Mouse (Mus musculus): Measurements from ENCODE around the gene Mpv17l2. TPM values are rescaled to one million over a fixed set of nuclear protein-coding genes. Genes with fewer than 3 reads are reported as not detected.

Mpv17l2 gene
- total RNA-seq, 2 experiments from 2014 or later = 36.3 to 36.5 TPM

DNA sequence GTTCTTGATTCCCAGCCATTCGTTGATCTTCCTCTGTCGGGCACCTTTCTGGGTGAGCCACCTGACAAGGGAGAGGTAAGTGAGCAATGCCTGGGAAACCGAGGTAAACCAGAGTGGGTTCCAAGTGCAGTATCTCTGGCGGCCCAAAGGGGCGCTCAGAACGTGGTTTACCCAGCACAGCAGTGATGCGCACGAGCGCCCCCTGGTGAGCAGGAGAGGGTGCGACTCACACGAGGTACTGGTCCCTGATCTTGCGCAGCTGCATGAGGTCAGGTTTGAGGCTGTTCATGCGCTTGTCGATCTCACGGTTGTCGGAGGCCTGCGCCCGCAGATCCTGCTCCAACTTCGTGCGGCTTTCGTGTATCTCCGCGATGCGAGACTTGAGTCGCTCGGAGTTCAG, 8.6 kb upstream of the Mpv17l2 start:
- intact Hi-C loops (cut with DNase I) = loop anchor here (5.0 kb wide), 1 partner anchor 73 kb away; no protein-coding TSS in a partner anchor
- peak; percentile 98 for DNase-seq (ENCODE audit: low spot score in 2 of 2)

DNA sequence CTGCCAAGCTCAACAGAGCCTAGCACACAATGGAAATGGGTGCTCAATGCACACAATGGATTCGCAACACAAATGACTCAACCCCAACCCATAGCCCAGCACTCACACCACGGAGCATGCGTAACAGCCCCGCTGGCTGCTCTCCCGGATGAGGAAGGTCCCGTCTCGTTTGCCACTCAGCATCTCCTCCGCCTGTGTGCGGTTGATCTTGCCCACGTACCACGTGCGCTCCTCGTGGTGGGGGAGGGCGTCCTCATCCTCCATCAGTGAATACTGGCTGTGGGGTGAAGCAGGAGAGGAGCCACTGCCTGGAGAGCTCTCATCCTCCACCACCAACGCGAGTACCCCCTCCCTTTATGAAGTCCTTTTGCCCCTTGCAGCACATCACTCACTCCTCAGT, 8.2 kb upstream of the Mpv17l2 start:
- intact Hi-C loops (cut with DNase I) = loop anchor here (5.0 kb wide), 1 partner anchor 73 kb away; no protein-coding TSS in a partner anchor
- DNase-seq (ENCODE audit: low spot score in 2 of 2) = no peak

DNA sequence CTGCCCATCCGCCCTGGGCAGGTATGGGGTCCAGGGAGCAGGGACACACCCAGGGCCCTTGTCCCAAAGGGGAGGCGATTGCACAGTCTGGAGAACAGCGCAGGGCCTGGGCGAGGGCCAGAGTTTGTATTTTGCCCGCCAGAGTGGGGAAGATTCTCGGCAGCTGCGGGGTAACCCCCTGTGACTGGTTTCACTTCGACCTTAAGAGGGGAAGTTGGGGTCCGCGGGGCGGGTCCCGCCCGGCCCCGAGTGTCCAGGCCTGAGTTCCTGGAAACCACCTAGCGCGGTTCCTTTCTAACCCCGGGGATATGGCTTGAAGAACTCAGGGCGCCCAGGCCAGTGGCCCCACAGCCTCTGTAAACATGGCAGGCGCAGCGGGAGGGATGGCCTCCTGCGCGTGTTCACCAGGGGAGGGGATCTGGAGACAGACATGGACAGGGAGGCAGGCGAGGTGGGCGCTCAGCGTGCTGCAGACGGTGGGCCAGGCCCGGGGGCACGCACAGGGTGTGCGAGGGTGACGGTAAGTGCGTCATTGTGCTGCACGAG, 7.6 kb upstream of the Mpv17l2 start:
- DNase-seq (ENCODE audit: low spot score in 2 of 2) = peak in 1 of 2 experiments; percentile 52
- intact Hi-C loops (cut with DNase I) = loop anchor here (5.0 kb wide), 1 partner anchor 74 kb away; no protein-coding TSS in a partner anchor

DNA sequence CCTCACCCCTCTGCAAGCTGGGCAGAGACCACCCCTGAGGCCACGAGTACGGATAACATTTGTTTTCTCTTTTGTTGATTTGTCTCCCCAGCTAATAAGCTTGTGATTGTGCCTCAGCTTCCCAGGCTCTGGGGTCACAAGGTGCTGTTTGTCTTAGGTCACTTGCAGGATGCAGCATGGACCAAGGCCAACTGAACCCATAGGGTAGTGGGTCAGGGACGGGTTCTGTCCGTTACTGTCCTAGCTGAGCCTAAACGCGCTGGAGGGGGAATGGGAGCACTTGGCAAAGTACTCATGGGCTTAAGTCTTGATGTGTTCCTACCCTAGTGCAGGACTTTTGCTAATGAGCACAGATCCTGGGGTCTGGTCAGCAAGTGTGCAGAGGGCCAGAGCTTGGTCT, 6.8 kb upstream of the Mpv17l2 start:
- DNase-seq (ENCODE audit: low spot score in 2 of 2) = no peak
- intact Hi-C loops (cut with DNase I) = loop anchor here (5.0 kb wide), 1 partner anchor 75 kb away; no protein-coding TSS in a partner anchor

DNA sequence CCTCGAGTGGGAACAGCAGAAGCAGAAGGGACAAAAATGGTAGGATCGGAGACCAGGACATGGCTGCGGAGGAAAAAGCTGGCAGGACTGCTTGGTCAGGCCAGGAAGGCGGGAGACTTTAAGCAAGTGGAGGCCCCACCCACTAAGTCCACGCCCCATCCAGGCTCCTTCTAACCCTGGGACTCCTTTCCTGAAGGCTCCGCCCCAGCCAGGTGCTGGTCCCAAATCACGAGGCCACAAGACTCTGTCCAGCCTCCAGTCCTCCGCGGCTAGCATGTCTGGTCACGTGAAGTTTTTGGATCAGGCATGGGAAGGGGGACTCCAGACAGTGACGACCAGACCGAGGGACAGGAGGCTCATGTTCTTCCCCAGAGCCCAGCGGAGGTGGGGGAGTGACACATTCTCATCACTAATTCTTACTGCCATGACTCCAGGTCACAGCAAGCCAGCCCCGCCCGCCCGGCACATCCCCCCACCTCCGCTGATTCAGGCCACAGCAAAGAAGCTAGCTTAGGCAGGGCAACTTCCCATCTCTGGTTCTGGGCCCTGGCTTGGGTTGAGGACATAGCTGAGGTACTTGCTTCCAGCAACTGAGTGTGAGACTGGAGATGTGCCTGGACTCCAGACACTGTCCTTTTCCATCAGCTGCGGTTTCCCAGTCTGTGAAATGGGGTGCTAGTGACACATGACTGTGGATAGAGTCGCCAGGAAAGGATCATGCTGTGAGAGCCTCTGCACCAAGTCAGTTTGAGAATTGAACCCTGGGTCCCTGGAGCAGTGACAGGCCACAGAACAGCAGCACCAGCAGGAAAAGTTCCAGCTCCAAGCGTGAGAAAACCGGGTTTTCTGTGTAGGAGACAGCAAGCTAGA, 6.1 kb upstream of the Mpv17l2 start:
- intact Hi-C loops (cut with DNase I) = loop anchor here (5.0 kb wide), 1 partner anchor 75 kb away; no protein-coding TSS in a partner anchor
- no peak for DNase-seq (ENCODE audit: low spot score in 2 of 2)

GRCm38 (mm10) chr8:70765838-70766570, 5.3 kb upstream of the Mpv17l2 start:
- no peak for DNase-seq (ENCODE audit: low spot score in 2 of 2)
- intact Hi-C loops (cut with DNase I) = loop anchor here (5.0 kb wide), 1 partner anchor 76 kb away; no protein-coding TSS in a partner anchor

DNA sequence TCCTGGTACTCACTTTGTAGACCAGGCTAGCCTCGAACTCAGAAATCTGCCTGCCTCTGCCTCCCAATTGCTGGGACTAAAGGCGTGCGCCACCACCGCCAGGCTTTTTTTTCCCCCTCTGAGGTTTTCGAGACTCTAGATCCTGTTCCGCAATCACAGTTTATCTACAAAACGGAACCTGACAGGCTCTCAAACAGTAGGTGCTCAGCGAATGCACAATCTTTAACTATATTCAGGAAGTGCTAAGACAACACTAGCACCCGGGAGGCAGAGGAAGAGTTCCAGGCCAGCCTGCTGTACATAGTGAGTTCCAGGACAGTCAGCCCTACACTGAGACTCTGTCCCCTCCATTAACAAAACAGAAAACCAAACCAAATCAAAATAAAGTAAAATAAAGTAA, 4.6 kb upstream of the Mpv17l2 start:
- intact Hi-C loops (cut with DNase I) = loop anchor here (5.0 kb wide), 1 partner anchor 77 kb away; no protein-coding TSS in a partner anchor
- no peak for DNase-seq (ENCODE audit: low spot score in 2 of 2)

- DNase-seq (ENCODE audit: low spot score in 2 of 2) = no peak
- intact Hi-C loops (cut with DNase I) = loop anchor here (5.0 kb wide), 1 partner anchor 78 kb away; no protein-coding TSS in a partner anchor
These were observed 3.9 kb upstream of the Mpv17l2 start for GRCm38 (mm10) chr8:70764676-70765075.

DNA sequence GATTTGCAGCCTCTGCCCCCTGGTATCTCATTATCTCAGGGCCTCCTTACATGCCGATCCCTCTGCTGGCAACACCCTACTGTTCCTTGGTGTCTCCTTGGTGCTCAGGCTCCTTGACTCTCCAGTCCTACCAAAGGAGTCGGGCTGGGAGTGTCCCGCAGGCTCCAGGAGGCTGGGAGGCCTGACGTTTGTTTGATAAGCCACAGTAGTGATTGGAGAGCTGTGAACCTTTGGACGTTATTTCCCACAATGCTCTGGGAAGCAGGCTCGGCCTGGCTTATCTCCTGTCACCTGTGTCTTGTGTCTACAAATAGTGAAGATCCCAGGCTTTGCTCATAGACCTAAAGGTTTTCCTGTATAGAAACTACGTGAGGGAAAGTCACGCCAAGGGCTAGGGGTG, 3.3 kb upstream of the Mpv17l2 start:
- intact Hi-C loops (cut with DNase I) = no loop called here
- no peak for DNase-seq (ENCODE audit: low spot score in 2 of 2)

GRCm38 (mm10) chr8:70763354-70763753, 2.6 kb upstream of the Mpv17l2 start:
- peak in 1 of 2 experiments; percentile 63 for DNase-seq (ENCODE audit: low spot score in 2 of 2)

GRCm38 (mm10) chr8:70762118-70762517, 1.4 kb upstream of the Mpv17l2 start:
- DNase-seq (ENCODE audit: low spot score in 2 of 2) = no peak
- intact Hi-C loops (cut with DNase I) = no loop called here

More at GRCm38 (mm10) chr8:70763354-70763753, 2.6 kb upstream of the Mpv17l2 start:
- intact Hi-C loops (cut with DNase I) = no loop called here

DNA sequence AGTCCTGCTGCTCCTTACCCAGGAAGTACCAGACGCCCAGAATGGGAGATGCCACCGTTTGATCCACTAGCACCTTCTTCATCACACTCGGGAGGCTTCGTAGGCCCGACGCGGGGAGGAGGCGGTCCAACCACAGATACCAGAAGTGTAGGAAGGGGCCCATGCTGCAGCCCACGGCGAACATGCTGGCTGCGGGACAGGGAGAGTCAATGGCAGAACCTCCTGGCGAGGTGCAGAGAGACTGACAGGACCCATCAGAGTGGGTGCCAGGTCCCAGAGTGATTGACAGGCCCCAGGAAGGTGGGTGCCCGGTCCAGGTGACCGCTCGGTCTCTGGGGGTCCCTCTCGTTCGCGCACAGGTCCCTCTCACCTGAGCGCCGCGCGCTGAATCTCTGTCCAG, 396 bp downstream of the Mpv17l2 start:
- no peak for DNase-seq (ENCODE audit: low spot score in 2 of 2)
- intact Hi-C loops (cut with DNase I) = no loop called here

GRCm38 (mm10) chr8:70758616-70759561, 1.9 kb downstream of the Mpv17l2 start:
- DNase-seq (ENCODE audit: low spot score in 2 of 2) = peak in 1 of 2 experiments; percentile 31
- intact Hi-C loops (cut with DNase I) = loop anchor here (10.0 kb wide), 1 partner anchor 54 kb away; the partner anchor contains the start of gene Iqcn

DNA sequence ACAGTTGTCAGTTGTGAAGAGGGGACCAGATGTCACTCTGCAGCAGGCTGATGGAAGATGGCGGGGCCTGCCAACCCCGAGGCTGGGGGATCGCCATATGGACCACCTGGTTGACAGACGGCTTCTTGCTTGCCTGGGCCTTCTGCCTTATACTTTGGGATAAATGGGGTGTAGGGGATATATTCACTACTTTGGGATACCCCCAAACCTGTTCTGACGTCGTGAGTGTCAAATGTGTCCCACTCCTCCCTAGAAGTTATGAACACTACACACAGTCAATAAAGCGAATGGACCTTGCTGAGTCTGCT, 2.5 kb downstream of the Mpv17l2 start:
- DNase-seq (ENCODE audit: low spot score in 2 of 2) = peak in 1 of 2 experiments; percentile 15
- intact Hi-C loops (cut with DNase I) = loop anchor here (10.0 kb wide), 1 partner anchor 53 kb away; the partner anchor contains the start of gene Iqcn

DNA sequence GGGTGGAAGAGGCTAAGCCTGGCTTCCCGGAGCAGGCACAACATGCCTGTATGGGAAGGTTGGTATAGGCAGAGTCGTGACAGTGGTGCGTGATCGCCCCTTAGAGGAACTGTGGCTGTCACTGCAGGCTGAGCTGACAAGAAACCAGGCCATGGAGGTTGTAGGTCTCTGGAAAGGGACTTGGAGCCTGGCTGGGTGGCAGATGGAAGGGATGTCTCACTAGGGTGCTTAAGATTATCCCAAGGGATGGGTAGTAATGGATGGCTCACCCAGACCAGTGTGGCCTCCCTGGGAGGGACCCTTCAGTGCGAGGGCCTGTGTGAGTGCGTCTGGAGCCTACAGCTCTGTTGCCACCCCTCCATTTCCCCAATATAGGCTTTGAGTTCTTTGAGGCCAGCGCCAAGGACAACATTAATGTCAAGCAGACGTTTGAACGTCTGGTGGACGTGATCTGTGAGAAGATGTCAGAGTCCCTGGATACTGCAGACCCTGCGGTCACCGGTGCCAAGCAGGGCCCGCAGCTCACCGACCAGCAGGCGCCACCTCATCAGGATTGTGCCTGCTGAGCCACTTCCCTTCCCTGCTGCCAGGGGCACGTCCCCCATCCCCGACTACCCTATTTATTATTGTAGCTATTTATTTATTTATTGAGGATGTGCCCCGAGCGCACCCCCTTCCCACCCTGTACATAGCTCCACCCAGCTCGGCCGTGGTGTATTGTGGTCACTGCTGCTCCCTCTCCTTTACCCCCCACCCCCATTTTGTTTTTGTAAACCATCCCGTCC, 3.0 kb downstream of the Mpv17l2 start:
- intact Hi-C loops (cut with DNase I) = loop anchor here (10.0 kb wide), 1 partner anchor 53 kb away; the partner anchor contains the start of gene Iqcn
- DNase-seq (ENCODE audit: low spot score in 2 of 2) = peak in 1 of 2 experiments; percentile 61

DNA sequence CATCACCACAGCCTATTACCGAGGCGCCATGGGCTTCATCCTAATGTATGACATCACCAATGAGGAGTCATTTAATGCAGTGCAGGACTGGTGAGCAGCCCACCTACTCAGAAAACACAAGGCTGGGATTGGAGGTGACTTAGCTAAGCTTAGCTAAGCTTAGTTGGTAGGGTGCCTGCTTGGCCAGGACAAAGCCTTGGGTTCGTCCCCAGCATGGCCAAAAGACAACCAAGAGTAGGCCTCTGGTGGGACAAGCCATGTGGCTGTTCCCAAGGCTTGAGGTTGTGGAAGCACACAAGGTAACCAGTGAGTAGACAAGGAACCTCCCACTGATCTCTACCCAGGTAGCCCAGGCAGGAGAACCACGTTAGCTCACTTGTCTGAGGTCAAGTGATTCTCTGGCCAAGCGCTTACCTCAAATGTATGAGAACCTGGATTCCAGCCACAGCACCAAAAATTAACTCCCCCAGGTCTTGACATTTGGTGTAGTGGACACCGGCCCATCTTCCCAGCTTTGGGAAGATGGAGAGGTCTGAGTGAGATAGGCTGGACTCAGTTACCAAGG, 4.2 kb downstream of the Mpv17l2 start:
- intact Hi-C loops (cut with DNase I) = loop anchor here (10.0 kb wide), 1 partner anchor 52 kb away; the partner anchor contains the start of gene Iqcn
- DNase-seq (ENCODE audit: low spot score in 2 of 2) = peak; percentile 4 to 14
